Mouse (Mus musculus): ENCODE data around the gene Rpl37a. TPM values are rescaled to one million over a fixed set of nuclear protein-coding genes. Genes with fewer than 3 reads are reported as not detected.

The Rpl37a gene
- 804 and 928 TPM in 2 replicates for polyA plus RNA-seq (2012; rRNA removed)

GRCm38 (mm10) chr1:72710753-72711653 is at the start of gene Rpl37a:
Rpl37a (plus strand) TSS chr1:72711290.
- peak; percentile 93 to 99 for DNase-seq (ENCODE audit: extremely low spot score in 1 of 2, low spot score in 1 of 2)

- no peak for DNase-seq (ENCODE audit: extremely low spot score in 1 of 2, low spot score in 1 of 2)
Measured at GRCm38 (mm10) chr1:72673070-72673469, 38.0 kb upstream of the Rpl37a start.

- DNase-seq (ENCODE audit: extremely low spot score in 1 of 2, low spot score in 1 of 2) = no peak
Measured at GRCm38 (mm10) chr1:72696256-72696655, 14.8 kb upstream of the Rpl37a start.

GRCm38 (mm10) chr1:72698651-72699050 is 12.4 kb upstream of the Rpl37a start:
- no peak for DNase-seq (ENCODE audit: extremely low spot score in 1 of 2, low spot score in 1 of 2)

- no peak for DNase-seq (ENCODE audit: extremely low spot score in 1 of 2, low spot score in 1 of 2)
Measured at GRCm38 (mm10) chr1:72700479-72700878, 10.6 kb upstream of the Rpl37a start, which contains the start of gene Ankar. Ankar (minus strand) TSS chr1:72700579.

- no peak for DNase-seq (ENCODE audit: extremely low spot score in 1 of 2, low spot score in 1 of 2)
Measured at GRCm38 (mm10) chr1:72707525-72707924, 3.6 kb upstream of the Rpl37a start.

GRCm38 (mm10) chr1:72711684-72712083 is 594 bp downstream of the Rpl37a start:
- peak in 1 of 2 experiments; percentile 15 for DNase-seq (ENCODE audit: extremely low spot score in 1 of 2, low spot score in 1 of 2)

- no peak for DNase-seq (ENCODE audit: extremely low spot score in 1 of 2, low spot score in 1 of 2)
Measured at GRCm38 (mm10) chr1:72714547-72714946, 3.5 kb downstream of the Rpl37a start.

- no peak for DNase-seq (ENCODE audit: extremely low spot score in 1 of 2, low spot score in 1 of 2)
Measured at GRCm38 (mm10) chr1:72715065-72715464, 4.0 kb downstream of the Rpl37a start.

GRCm38 (mm10) chr1:72715593-72716361 is 4.7 kb downstream of the Rpl37a start:
- DNase-seq (ENCODE audit: extremely low spot score in 1 of 2, low spot score in 1 of 2) = no peak

GRCm38 (mm10) chr1:72716421-72716820 is 5.3 kb downstream of the Rpl37a start:
- no peak for DNase-seq (ENCODE audit: extremely low spot score in 1 of 2, low spot score in 1 of 2)

GRCm38 (mm10) chr1:72716926-72717325 is 5.8 kb downstream of the Rpl37a start:
- peak; percentile 26 to 91 for DNase-seq (ENCODE audit: extremely low spot score in 1 of 2, low spot score in 1 of 2)

- no peak for DNase-seq (ENCODE audit: extremely low spot score in 1 of 2, low spot score in 1 of 2)
Measured at GRCm38 (mm10) chr1:72717540-72717939, 6.5 kb downstream of the Rpl37a start.

- peak in 1 of 2 experiments; percentile 77 for DNase-seq (ENCODE audit: extremely low spot score in 1 of 2, low spot score in 1 of 2)
Measured at GRCm38 (mm10) chr1:72718846-72719245, 7.8 kb downstream of the Rpl37a start.

- no peak for DNase-seq (ENCODE audit: extremely low spot score in 1 of 2, low spot score in 1 of 2)
Measured at GRCm38 (mm10) chr1:72720115-72720725, 9.1 kb downstream of the Rpl37a start.

GRCm38 (mm10) chr1:72722646-72723045 is 11.6 kb downstream of the Rpl37a start:
- no peak for DNase-seq (ENCODE audit: extremely low spot score in 1 of 2, low spot score in 1 of 2)

GRCm38 (mm10) chr1:72724354-72724753 is 13.3 kb downstream of the Rpl37a start:
- DNase-seq (ENCODE audit: extremely low spot score in 1 of 2, low spot score in 1 of 2) = no peak

GRCm38 (mm10) chr1:72725941-72726340 is 14.9 kb downstream of the Rpl37a start:
- DNase-seq (ENCODE audit: extremely low spot score in 1 of 2, low spot score in 1 of 2) = no peak

GRCm38 (mm10) chr1:72728781-72729180 is 17.7 kb downstream of the Rpl37a start:
- no peak for DNase-seq (ENCODE audit: extremely low spot score in 1 of 2, low spot score in 1 of 2)

GRCm38 (mm10) chr1:72730126-72730525 is 19.0 kb downstream of the Rpl37a start:
- no peak for DNase-seq (ENCODE audit: extremely low spot score in 1 of 2, low spot score in 1 of 2)

GRCm38 (mm10) chr1:72733191-72733691 is 22.2 kb downstream of the Rpl37a start:
- DNase-seq (ENCODE audit: extremely low spot score in 1 of 2, low spot score in 1 of 2) = no peak
